Mouse (Mus musculus) activated CD4-positive, CD25-positive, alpha-beta regulatory T cell, adult 4 months (primary cell): ENCODE measurements around the gene Mtx1. TPM values are rescaled to one million over a fixed set of nuclear protein-coding genes. Genes with fewer than 3 reads are reported as not detected.

Experiments
- ATAC-seq: one replicate; pipeline ENCODE4 v1.8.0; 2017
- polyA plus RNA-seq, 2 experiments: library from polyadenylated mRNA; unstranded; fragments of 100-300 nt; shearing (Covaris generic); gene quantifications; one replicate each; pipeline ENCODE4 v1.2.1; 2017

Mtx1 gene
- polyA plus RNA-seq, result 100 to 1,000 TPM in 1 of 2 experiments, 10 to 100 TPM in 1; 90.7 to 112 TPM

GRCm38 (mm10) chr3:89226900-89227299 is at the start of gene Mtx1:
Gene Mtx1 (minus strand): TSS chr3:89227088.
- no peak for ATAC-seq

- no peak for ATAC-seq
Measured at GRCm38 (mm10) chr3:89276061-89276460, 49.2 kb upstream of the Mtx1 start.

- no peak for ATAC-seq
Measured at GRCm38 (mm10) chr3:89271760-89272159, 44.9 kb upstream of the Mtx1 start.

GRCm38 (mm10) chr3:89270891-89271290 is 44.0 kb upstream of the Mtx1 start:
- no peak for ATAC-seq

- ATAC-seq, result peak; percentile 62
Measured at GRCm38 (mm10) chr3:89270051-89270755, 43.3 kb upstream of the Mtx1 start, which contains the start of gene Slc50a1. Gene Slc50a1 (minus strand): TSS chr3:89270570.

GRCm38 (mm10) chr3:89268916-89269315 is 42.0 kb upstream of the Mtx1 start:
- ATAC-seq, result no peak

GRCm38 (mm10) chr3:89266439-89266893 is 39.6 kb upstream of the Mtx1 start:
- ATAC-seq, result peak; percentile 94

- ATAC-seq, result no peak
Measured at GRCm38 (mm10) chr3:89262417-89262816, 35.5 kb upstream of the Mtx1 start.

- no peak for ATAC-seq
Measured at GRCm38 (mm10) chr3:89260211-89260610, 33.3 kb upstream of the Mtx1 start.

- ATAC-seq, result no peak
Measured at GRCm38 (mm10) chr3:89259076-89259475, 32.2 kb upstream of the Mtx1 start, which contains the start of gene Dpm3. Gene Dpm3 (plus strand): TSS chr3:89259358.

GRCm38 (mm10) chr3:89256177-89256576 is 29.3 kb upstream of the Mtx1 start:
- ATAC-seq, result no peak

- ATAC-seq, result no peak
Measured at GRCm38 (mm10) chr3:89254994-89255393, 28.1 kb upstream of the Mtx1 start.

- peak; percentile 41 for ATAC-seq
Measured at GRCm38 (mm10) chr3:89251365-89251895, 24.5 kb upstream of the Mtx1 start.

GRCm38 (mm10) chr3:89250435-89251040 is 23.6 kb upstream of the Mtx1 start:
- ATAC-seq, result no peak

GRCm38 (mm10) chr3:89247466-89247865 is 20.6 kb upstream of the Mtx1 start:
- no peak for ATAC-seq

GRCm38 (mm10) chr3:89246261-89247100 is 19.6 kb upstream of the Mtx1 start, which contains the start of gene Trim46:
Gene Trim46 (minus strand): TSS chr3:89246309.
- ATAC-seq, result peak; percentile 78

GRCm38 (mm10) chr3:89245688-89246171 is 18.8 kb upstream of the Mtx1 start, which contains the start of gene Krtcap2:
Gene Krtcap2 (plus strand): TSS chr3:89245966.
- no peak for ATAC-seq

- no peak for ATAC-seq
Measured at GRCm38 (mm10) chr3:89244982-89245687, 18.2 kb upstream of the Mtx1 start.

GRCm38 (mm10) chr3:89244158-89244981 is 17.5 kb upstream of the Mtx1 start:
- ATAC-seq, result no peak

- peak; percentile 51 for ATAC-seq
Measured at GRCm38 (mm10) chr3:89243609-89244008, 16.7 kb upstream of the Mtx1 start.
